Mouse (Mus musculus) heart, postnatal 4 days (tissue): ENCODE results near the gene Prss16. TPM values are rescaled to one million over a fixed set of nuclear protein-coding genes. Genes with fewer than 3 reads are reported as not detected.

Experiments used
- DNase-seq: peaks from one replicate; pipeline ENCODE4 v3.0.0; 2021
- microRNA-seq, 2 experiments: library from miRNA; unstranded; fragments of <30 nt; microRNA quantifications; one replicate each; pipeline ENCODE4 v1.2.0; 2021 to 2022
- total RNA-seq, 2 experiments: library from RNA; stranded (reverse); gene quantifications; 2 replicates each; pipeline ENCODE4 v1.2.3; 2021

The Prss16 gene
- total RNA-seq, 2 experiments from 2014 or later: not detected

DNA sequence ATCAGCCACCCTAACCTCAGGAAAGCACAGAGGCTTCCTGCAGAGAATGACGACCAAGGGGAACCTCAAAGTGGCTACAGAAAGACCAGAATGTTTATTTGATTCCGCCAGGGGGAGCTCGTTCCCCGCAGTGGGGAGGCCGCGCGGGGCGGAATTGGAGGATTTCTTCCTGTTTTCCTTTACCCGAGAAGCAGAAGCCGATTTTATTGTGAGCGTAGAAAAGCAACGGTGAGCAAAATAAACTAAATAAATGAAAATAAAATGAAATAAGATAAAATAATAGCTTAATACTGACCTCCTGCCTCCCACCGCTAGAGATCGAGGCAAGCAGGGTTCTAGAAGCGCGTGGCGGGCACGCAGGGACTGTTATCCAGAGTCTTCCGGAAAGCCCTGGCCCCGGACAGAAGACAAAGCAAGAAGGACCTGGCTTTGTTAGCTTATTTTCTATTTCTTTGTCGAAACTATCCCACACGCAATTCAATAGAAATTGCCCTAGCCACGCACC is 35.3 kb downstream of the Prss16 start:
- DNase-seq: peak; percentile 94

DNA sequence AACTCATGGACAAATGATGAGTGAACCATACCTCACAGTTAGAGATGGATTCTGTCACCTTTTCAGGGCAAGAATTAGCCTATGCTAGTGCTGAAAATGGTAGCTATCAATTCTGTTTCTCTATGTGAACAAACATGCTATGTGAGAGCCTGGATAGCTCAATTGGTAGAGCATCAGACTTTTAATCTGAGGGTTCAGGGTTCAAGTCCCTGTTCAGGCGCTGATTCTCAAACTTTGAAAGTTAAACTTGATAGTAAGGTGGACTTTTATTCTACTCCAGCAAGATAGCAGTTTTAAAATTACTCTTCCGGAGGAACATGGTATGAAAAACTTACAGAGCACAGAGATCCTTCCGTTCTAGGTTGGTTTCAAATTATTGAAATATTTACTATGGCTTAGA is 37.9 kb downstream of the Prss16 start:
- DNase-seq: no peak

DNA sequence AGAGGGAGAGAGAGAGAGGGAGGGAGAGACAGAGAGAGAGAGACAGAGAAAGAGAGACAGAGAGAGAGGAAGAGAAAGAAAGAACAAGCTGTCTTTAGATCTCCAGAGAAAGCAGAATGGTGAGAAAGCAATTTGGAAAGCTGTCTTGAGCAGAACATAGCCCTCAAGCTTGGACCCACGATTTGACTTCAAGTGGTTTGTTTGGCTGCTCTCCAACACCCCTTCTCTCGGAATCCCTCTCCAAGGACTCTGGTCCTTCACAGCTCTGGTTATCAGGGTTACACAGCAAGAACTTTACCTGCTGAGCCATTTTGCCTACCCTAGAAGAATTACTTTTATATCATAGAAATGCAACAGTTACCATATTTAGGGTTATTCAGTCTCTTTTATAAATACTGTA is 39.7 kb downstream of the Prss16 start:
- DNase-seq: no peak

DNA sequence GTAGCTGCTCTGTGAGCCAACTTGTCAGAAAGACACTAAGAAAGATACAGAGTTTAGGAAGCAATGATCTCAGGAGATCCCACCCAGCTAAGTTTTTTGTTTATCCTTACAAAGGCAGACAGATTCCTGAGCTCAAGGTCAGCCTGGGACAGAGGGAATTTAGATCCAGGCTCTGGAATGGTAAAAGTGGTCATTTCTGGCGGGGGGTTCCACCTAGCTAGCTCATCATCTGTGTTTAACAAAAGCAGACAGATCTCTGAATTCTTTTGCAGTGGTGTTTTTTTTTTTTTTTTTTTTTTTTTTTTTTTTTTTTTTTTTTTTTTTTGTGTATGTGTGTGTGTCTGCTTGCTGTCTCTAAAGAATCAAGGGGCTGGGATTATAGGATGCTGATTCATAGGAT is 40.3 kb downstream of the Prss16 start:
- DNase-seq: no peak

Small RNA genes within 50 kb of the gene (microRNA-seq; reads per million reads assigned to microRNA genes)
- gene Gm44390 (0 reads per million in 2 experiments), gene Gm44486 (0 to 0.35 reads per million in 2 experiments)

Other genes starting within 250 kb of the Prss16 start
- 100 to 1,000 TPM; 295 to 307 TPM for gene Hist1h1b, start 229.1 kb downstream of the Prss16 start, total RNA-seq
- 100 to 1,000 TPM; 504 to 518 TPM for gene Hist1h3i, start 226.4 kb downstream of the Prss16 start, total RNA-seq
- 100 to 1,000 TPM in 1 of 2 experiments, 10 to 100 TPM in 1; 94.5 to 114 TPM for gene Hist1h2an, start 222.5 kb downstream of the Prss16 start, total RNA-seq
- gene Hist1h2bp, start 222.3 kb downstream of the Prss16 start, total RNA-seq: 100 to 1,000 TPM; 213 to 224 TPM
- gene Hist1h2bq, start 199.5 kb downstream of the Prss16 start, total RNA-seq: 100 to 1,000 TPM; 420 to 457 TPM
- not detected for gene Hist1h2ao, start 199.3 kb downstream of the Prss16 start, total RNA-seq
- 100 to 1,000 TPM; 679 to 704 TPM for gene Hist1h4m, start 198.0 kb downstream of the Prss16 start, total RNA-seq
- gene Hist1h4n, start 177.5 kb downstream of the Prss16 start, total RNA-seq: 10 to 100 TPM; 54.0 to 56.5 TPM
- gene Hist1h2ap, start 176.2 kb downstream of the Prss16 start, total RNA-seq: 100 to 1,000 TPM; 717 to 739 TPM
- gene Hist1h2br, start 176.0 kb downstream of the Prss16 start, total RNA-seq: 100 to 1,000 TPM; 420 to 457 TPM
- 1 to 10 TPM; 3.9 TPM for gene Zfp184, start 64.6 kb downstream of the Prss16 start, total RNA-seq
- gene Pom121l2, start 28.5 kb downstream of the Prss16 start, total RNA-seq: not detected
- 100 to 1,000 TPM; 504 to 579 TPM for gene Hist1h2ah, start 25.8 kb upstream of the Prss16 start, total RNA-seq
- gene Hist1h2bk, start 26.1 kb upstream of the Prss16 start, total RNA-seq: 100 to 1,000 TPM; 416 to 424 TPM
- 100 to 1,000 TPM; 139 to 147 TPM for gene Hist1h4i, start 31.6 kb upstream of the Prss16 start, total RNA-seq
- 100 to 1,000 TPM; 359 to 370 TPM for gene Hist1h2ag, start 33.2 kb upstream of the Prss16 start, total RNA-seq
- 100 to 1,000 TPM; 284 to 295 TPM for gene Hist1h2bj, start 33.5 kb upstream of the Prss16 start, total RNA-seq
- gene Vmn1r188, start 74.7 kb upstream of the Prss16 start, total RNA-seq: not detected
- gene Vmn1r189, start 96.1 kb upstream of the Prss16 start, total RNA-seq: not detected
- gene Vmn1r191, start 174.2 kb upstream of the Prss16 start, total RNA-seq: not detected
- not detected for gene Vmn1r192, start 181.4 kb upstream of the Prss16 start, total RNA-seq
- gene Vmn1r193, start 213.4 kb upstream of the Prss16 start, total RNA-seq: not detected
- not detected for gene Vmn1r194, start 234.5 kb upstream of the Prss16 start, total RNA-seq